Mouse (Mus musculus): ENCODE measurements around the gene Med23.

Gene Med23

DNA sequence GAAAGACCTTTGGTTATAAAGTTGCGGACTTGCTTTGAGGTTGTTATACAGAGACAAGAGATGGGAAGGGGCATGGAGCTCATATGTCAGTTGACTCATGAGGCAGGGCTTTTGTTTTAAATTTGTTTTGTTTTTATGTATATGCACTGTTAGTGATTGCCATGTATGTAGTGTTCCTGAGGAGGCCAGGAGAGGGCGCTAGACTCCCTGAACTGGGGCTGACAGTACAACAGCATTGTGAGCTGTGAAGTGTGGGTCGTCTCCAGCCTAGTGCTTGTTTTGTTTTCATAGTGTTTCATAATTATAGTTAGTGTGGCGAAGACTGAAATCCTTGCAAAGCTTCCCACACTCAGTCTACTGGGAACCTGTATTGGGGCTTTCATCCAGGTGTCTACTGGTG, 3.8 kb downstream of the Med23 start:
- in situ Hi-C loops (cut with MseI, MboI): no loop called here

DNA sequence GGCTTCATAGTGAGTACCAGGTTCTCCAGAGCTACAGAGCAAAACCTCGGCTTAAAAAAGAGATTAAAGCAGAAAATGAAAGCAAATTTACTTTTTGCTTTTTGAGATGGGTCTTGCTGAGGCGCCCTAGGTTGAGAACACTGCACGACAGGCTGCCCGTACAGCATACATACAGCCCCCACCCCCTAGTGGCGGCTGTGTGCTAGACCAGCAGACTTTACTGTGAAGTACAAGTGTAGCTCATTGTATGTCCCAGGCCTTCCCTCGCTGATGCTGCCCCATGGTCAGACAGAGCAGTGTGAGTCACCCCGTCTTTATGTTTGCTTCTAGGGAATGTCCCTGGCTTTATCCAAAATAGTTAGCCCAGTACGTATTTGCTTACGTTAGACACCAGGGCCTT, 16.2 kb downstream of the Med23 start:
- in situ Hi-C loops (cut with MseI, MboI): no loop called here

DNA sequence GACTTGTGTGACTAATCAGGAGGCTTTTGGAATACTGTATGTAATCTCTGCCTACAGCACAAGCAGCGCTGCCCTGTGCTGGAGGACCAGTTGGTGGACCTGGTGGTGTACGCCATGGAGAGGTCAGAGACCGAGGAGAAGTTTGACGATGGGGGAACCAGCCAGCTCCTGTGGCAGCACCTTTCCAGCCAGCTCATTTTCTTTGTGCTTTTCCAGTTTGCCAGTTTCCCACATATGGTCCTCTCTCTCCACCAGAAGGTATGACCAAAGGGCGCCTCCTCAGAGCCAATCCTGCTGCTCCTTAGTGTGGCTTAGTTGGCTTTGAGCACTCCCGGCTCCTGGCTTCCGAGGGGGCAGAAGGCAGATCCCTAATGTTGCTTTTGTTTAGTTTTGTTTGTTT, 18.6 kb downstream of the Med23 start:
- in situ Hi-C loops (cut with MseI, MboI): no loop called here

DNA sequence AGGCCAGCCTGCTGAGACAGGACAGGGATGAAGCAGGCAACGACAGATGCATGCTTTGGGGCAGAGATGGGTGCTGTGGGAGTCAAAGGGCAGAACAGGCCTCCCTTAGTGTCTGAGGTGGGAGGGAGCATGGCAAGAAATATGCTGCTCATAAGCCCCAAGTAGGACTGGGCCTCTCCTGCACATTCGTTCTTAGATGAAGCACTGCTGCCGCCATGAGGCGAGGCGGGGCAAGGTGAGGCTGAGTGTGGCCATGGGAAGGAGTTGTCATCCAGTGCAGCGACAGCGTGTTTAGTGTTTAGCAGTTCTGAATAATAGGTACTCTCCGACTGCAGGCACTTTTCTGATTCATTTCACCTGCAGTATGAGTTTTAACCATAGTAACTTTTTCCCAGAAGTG, 26.1 kb downstream of the Med23 start:
- in situ Hi-C loops (cut with MseI, MboI): no loop called here

DNA sequence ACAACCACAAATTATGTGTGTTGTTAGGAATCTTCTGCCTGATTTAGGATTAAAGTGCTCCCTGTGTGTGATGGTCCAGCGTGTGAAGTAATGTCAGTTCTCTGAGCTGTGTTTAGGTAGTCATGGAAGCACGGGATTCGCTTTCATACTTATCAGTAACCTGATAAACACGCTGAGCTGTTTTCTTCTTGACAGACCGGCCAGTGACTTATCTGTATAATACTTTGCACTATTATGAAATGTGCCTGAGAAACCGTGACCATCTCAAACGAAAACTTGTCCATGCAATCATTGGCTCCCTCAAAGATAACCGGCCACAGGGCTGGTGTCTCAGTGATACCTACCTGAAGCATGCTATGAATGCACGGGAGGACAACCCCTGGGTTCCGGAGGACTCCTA, 35.8 kb downstream of the Med23 start:
- in situ Hi-C loops (cut with MseI, MboI): no loop called here

DNA sequence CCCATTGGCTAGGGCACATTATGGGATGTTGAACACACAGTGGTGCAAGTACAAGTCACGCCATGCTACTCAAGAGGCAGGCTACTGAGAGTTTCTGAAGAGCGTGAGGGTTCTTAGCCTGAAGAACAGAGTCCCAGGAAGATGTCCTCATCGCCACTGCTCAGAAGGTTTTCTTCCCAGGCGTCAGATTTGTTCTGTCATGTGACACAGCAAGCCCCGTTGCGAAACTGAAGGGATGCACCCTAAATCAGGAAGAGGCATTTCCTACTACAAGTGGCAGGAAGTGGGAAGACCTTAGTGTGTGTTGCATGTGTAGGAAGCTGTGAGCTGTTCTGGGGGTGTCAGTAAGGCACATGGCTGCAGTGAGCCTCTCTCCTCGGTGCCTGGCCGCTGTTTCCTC, 41.4 kb downstream of the Med23 start:
- in situ Hi-C loops (cut with MseI, MboI): no loop called here

DNA sequence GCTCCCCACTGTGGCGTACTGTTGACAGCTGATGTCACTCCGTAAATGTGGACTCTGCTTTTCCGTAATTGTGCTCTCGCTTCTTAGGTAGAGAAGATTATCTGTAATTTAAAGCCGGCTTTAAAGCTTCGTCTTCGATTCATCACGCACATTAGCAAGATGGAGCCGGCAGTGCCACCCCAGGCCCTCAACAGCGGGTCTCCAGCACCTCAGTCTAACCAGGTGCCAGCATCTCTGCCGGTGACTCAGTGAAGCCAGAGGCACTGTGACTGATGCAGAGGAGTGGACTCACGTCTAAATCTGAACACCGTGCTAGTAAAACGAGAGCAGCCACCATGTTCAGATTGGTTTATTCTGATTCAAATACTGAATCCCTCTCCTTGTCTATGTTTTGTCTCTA, 42.8 kb downstream of the Med23 start:
- in situ Hi-C loops (cut with MseI, MboI): no loop called here

DNA sequence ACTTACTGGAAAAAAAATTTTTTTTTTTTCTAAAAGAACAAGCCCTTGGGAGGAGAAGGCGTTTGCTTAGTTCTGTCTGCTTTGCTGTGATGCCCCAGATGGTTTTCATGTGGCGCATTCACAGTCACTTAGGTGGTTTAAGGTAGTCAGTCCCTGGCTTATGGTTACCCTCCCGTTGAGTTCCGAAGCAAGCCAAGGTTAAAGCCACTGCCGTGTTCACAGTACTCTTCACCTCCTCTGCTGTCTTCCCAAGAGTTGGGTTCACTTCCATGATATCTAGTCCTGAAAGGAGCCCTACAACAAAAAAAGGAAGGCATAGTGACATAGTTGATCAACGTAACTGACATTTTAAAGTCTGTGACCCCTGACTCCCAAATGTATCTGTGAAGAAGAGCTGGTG, 45.7 kb downstream of the Med23 start:
- in situ Hi-C loops (cut with MseI, MboI): no loop called here

DNA sequence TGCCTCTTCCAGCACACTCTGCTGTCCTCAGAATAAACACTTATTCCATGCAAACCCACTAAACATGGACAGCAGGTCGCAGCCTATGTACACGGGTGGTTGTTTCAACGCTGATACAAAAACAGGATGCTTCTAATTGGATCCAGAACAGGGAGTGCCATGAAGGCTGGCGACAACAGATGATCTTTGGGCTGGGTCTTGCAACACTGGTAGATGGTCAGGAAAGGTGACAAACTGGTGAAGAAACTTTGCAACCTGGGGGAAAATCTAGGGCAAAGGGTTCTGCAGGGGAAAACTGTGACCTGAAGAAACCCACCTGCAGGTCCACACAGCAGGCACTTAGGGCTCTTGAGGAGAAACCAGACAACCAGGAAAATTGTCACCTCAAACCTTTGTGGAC, 53.2 kb downstream of the Med23 start:
- in situ Hi-C loops (cut with MseI, MboI): no loop called here

DNA sequence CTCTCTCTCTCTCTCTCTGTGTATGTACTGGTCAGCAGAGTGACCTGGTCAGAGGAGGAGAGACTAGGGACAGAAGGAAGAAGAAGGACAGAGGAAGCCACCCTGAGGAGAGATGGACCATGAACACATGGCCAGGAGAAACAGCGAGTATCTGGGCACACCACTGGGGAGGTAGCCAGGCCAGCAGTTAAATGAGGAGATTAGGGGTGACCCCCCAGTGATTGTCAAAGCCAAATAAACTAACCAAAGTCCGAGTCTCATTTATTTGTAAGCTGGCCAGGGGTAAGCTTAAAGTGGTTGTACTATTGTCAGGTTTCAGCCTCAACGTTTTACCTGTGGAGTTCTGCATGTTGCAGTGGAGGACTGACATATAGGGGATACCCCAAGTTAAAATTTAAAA, 54.5 kb downstream of the Med23 start:
- in situ Hi-C loops (cut with MseI, MboI): no loop called here

DNA sequence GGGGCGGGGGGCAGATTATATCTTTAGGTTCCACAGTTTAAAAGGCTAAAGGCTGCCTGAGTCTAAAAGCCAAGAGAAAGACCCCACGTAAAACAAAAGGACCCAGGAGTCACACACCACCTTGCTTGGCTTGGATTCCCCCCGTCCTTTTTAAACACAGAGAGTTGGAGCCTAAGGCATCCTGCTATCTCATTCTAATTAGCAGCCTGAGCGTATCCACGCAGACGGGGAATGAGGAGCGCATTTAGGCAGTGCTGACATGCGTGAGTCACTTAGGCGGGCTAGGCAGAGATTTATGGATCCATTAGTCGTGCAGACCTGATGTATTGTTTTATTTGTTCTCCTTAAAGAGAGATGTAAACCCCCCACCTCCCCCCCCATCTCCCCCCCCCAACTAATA, 56.6 kb downstream of the Med23 start:
- in situ Hi-C loops (cut with MseI, MboI): no loop called here

DNA sequence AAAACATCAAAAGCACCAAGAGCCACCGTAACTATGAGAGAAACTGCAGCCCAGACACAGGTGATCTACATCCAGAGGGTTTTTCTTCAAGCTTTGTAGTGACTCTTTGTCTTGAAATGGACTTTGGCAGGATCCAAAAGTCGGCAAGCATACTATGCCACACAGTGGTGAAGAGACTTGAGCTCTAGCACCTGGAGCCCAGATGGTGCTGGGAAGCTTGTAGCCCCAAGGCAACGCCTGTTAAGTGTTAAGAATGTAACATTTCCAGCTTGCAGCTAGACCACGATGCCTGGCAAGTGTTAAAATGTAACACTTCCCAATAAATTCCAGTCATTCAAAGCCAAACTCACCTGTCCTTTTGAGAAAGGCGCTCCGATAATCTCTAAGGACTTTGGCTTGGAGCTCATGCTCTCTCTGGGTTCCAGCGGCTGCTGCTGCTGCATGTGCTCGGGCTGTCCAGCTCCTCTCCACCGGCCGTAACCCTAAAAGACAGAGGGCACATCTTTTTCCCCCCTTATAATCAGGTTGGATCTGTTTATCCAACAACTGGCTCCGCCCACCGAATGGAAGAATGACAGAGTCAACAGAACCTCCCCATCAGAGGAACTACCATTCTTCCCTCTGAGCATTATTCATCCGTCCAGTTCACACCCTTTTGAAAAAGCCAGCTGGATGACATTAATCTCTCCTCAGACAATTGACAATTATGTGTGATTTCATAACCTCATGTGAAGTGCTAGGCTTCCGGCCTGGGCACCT, 57.4 kb downstream of the Med23 start, which contains the start of gene Arg1:
Gene Arg1 (minus strand): TSS at position 523 of the 759 bp plus-strand sequence.
- in situ Hi-C loops (cut with MseI, MboI): no loop called here

DNA sequence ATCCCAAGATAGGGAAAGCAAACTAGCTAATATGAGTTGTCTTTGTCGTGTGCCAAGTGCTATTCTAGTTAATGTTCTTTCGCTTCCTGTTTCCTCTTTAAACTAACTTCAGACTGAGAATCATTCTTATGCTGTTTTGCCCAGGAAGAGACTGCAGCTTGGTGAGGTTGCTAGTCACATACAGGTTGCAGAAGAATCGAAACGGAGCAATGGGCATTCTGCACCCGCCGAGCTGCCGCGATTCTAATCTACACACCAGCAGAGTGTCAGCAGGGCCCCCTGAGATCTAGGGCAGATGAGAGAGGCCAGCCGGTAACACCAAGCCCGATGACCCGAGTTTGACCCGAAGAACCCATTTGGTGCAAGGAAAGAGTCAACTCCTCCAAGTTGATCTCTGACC, 58.3 kb downstream of the Med23 start:
- in situ Hi-C loops (cut with MseI, MboI): no loop called here

DNA sequence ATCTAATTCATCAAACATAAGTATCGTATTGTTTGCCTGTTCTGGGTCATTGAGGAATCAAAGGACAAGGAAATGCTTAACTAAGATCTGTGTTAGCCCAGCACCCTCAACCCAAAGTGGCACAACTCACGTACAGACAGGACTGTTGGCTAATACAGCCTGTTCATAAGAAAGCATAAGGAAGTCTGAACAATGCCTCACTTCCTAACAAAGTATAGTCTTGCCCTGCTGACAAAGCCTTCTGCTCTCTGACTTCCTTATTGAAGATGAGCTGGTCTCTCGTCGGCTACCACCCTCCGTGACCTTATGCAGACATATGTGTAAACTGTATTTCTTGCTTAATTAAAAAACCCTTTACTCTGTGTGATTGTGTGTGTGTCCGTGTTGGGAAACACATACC, 60.4 kb downstream of the Med23 start:
- in situ Hi-C loops (cut with MseI, MboI): no loop called here

DNA sequence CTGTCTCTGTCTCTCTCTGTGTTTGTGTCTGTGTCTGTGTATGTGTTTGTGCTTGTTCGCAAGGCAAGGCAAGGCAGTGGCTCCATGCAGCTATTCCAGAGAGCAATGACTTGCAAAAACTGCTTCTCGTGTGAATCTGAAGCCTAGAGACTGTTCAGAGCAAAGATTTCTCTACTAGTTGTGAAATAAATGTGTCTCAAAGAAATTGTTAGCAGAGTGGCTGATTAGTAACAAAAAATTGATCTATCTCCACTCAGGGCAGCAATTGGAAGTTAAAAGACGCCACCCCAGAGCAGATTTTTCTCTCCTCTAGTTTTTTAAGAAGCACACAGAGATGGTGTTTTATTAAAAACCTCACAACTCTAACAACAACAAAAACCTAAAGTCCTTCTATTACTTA, 78.1 kb downstream of the Med23 start:
- in situ Hi-C loops (cut with MseI, MboI): no loop called here

DNA sequence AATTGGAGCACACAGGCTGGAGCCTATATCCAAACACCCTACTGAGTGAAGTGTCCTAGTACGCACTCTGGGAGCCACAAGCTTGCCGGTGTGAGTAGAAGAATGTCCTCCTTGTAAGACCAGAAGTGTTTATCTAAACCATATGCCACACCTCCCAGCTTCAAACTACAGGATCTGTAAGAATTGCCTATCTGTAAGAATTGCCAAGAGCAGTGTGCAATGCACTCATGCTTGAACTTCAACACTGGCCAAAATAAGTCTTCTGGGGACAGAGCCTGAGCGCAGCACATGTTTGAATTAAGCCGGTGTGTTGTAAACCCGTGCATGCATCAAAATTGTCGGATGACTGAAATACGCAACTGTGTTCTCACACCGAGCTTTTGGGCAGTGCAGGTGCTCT, 78.5 kb downstream of the Med23 start:
- in situ Hi-C loops (cut with MseI, MboI): no loop called here

DNA sequence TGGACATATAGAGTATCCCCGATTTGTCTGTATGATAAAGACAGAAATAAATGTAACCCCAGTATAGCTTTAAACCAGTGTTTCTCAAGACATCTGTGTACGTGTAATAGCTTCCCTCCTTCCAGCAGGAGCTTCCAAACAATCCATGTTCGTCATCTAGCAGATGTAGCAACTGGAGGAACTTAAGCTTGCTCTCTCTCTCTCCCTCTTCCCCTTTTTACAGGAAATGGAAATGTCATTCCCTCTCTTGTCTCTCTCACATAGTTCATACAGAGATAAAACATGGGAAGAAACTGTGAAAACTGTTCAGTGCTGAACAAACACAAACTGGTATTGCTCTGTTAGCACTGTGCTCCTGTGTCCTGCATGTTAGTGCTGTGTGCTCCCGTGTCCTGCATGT, 80.4 kb downstream of the Med23 start:
- in situ Hi-C loops (cut with MseI, MboI): no loop called here

DNA sequence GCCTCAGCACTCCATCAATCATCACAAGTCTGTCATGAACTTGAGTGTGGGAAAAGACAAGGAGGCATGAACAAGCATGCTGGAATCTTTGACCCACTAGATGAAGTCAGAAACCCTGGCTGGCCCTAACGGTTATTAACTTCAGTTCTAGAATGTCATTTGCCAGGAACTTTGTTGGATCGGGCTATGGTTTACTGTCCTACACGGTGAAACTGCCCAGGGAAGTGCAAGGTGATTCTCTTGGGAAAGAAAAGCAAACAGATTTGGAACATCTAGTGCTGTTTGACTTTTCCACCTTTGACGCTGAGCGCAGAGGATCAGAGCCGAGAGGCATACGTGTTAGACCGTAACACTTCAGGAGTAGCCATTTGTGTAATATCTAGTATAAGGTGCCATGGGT, 81.8 kb downstream of the Med23 start:
- in situ Hi-C loops (cut with MseI, MboI): no loop called here

DNA sequence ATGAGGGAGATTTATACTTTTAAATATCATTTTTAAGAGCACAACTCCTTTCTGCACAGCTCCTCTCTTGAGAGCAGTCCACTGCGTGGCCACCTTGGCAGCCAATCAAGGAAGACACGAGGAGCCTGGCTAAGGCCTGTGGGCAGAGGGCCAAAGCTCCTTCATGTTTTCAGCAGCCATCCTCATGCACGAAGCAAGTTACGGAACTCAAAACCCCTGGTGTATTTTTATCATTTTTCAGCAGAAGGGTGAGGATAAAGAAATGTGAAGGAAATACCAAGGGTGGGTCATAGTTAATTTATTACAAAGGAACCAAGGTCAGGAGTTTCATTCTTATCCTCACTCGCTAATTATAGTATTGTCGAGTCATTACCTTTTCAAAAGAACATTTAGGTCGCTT, 82.8 kb downstream of the Med23 start:
- in situ Hi-C loops (cut with MseI, MboI): no loop called here

DNA sequence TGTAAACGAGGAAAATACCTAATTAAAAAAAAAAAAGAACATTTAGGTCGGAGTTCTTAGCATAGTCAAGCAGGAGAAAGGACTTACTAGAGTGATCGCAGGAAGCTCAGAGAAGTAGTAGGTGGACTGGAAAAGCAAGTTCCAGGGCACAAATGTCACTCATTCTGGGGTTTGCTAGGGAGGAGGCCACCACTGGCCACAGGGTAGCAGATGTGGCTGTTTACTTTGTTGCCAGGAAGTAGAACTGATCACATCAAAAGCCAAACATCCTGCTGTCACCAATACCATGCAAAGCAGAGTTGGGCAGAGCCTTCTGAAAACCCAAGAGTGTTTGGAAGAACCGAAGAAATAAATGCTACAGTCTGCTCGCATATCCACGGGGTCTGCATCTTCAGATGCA, 84.1 kb downstream of the Med23 start:
- in situ Hi-C loops (cut with MseI, MboI): no loop called here

DNA sequence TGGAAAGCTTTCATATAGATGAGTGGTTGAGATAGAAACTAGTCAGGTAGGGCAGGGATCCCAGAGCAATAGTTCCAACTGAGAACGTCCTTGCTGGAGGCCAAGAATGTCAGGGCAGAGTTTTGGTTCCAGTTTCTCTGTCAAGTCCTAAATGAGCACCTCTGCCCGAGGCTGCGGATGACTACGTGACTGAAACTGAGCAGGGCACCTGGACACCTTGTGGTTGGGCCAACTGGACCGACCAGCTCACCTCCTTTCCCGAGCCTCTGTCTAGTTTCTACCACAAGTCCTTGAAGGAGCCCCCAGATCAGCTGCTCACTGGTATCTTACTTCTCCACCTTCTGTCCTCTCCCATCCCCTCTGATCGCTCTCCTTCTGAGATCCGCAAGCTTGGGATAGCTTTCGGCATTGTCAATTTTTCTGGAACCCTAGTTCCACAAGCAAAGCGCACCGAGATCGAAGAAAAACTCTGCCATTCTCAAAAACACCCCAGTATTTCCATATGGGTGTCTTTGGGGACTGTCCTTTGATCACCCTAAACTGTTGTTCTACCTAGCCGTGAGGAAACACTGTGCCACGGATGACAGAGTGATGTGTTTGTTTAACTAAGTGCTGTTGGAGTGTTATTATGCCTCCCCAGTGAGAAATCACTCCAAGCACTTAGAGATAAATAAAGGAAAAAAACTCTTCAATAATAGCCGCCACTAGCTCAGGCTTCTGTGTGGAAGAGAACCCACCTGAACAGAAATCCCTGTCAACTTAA, 88.7 kb downstream of the Med23 start:
- in situ Hi-C loops (cut with MseI, MboI): no loop called here

DNA sequence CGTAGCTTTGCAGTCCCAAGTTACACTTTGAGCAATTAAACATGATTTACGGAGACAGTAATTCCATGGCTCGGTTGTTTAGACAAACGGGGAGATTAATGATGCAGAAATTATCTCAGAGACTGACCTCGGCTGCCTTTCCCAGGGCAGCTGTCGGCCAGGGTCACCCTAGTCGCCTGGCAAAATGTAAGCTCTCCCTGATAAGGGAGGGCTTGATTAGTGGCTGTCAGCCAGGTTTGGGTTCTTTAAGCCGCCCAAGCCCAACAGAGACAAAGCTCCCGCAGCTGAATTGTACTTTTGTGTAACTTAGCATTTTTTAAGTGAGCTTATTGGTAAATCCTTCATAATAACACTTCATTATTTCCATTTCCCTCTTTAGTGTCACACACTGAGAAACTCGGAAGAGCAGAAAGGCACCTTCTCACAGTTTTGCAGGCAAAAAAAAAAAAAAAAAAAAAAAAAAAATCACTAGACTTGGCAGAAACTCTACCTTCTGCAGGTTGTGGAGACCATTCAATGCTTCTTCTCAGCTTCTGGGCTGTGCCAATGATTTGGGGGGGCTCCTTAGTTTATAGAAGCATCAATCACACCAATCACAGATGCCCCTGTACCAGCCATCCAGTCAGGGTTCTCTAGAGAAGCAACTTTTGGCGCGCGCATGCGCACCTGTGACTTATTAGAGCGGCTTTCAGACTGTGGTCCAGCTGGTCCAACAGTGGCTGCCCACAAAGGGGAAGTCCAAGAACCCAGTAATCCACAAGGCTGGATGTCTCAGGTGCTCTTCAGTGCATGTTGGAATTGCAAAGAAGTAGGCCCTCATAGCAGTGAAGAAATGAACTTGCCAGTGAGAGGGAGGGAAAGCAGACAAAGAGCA, 89.5 kb downstream of the Med23 start:
- in situ Hi-C loops (cut with MseI, MboI): no loop called here
